Mouse (Mus musculus) heart, embryonic 13.5 days (tissue): ENCODE data around the gene Wasf1. TPM values are rescaled to one million over a fixed set of nuclear protein-coding genes. Genes with fewer than 3 reads are reported as not detected.
A peak's percentile ranks its signal among the peaks of the same experiment; 100 is the strongest.

Source experiments
- ATAC-seq: fragments of 200-750 bp; cut with Nextera tagmentation; 2 replicates; pipeline ENCODE4 v1.8.0; 2017; ENCODE audit warnings: moderate TSS enrichment; ENCODE audit not compliant: insufficient number of reproducible peaks, low FRiP score, low TSS enrichment; ENCODE audit errors: extremely low read depth
- H3K27ac ChIP-seq: fragments of 300-500 bp; sonication (generic); replicated peaks from 2 replicates; pipeline ENCODE4 v1.5.1; 2015; ENCODE audit warnings: moderate library complexity, mild to moderate bottlenecking, inconsistent platforms
- H3K27me3 ChIP-seq: fragments of 300-500 bp; sonication (generic); replicated peaks from 2 replicates; pipeline ENCODE4 v1.6.1; 2015; ENCODE audit warnings: mild to moderate bottlenecking, inconsistent platforms
- H3K36me3 ChIP-seq: fragments of 300-500 bp; sonication (generic); 2 replicates; pipeline ENCODE4 v1.6.1; 2015; ENCODE audit warnings: mild to moderate bottlenecking, inconsistent platforms
- H3K4me1 ChIP-seq: fragments of 300-500 bp; sonication (generic); 2 replicates; pipeline ENCODE4 v1.6.1; 2015; ENCODE audit warnings: inconsistent platforms
- H3K4me2 ChIP-seq: fragments of 300-500 bp; sonication (generic); 2 replicates; pipeline ENCODE4 v1.6.1; 2015; ENCODE audit warnings: inconsistent platforms, mild to moderate bottlenecking, moderate library complexity
- H3K4me3 ChIP-seq: fragments of 300-500 bp; sonication (generic); 2 replicates; pipeline ENCODE4 v1.5.1; 2015; ENCODE audit warnings: moderate library complexity, mild to moderate bottlenecking, inconsistent platforms
- H3K9ac ChIP-seq: fragments of 300-500 bp; sonication (generic); 2 replicates; pipeline ENCODE4 v1.6.1; 2015; ENCODE audit warnings: inconsistent platforms, mild to moderate bottlenecking, moderate library complexity
- H3K9me3 ChIP-seq: fragments of 300-500 bp; sonication (generic); 2 replicates; pipeline ENCODE4 v1.6.1; 2016; ENCODE audit warnings: inconsistent platforms
- WGBS: fragments of 180-500 bp; shearing (Covaris S2); methylation state at CpG from one replicate; pipeline ENCODE4 v1.1.7; 2015; ENCODE audit warnings: mixed read lengths; 5-methylcytosine and 5-hydroxymethylcytosine counted together
- polyA plus RNA-seq: library from polyadenylated mRNA; unstranded; fragments of >200 nt; fragmentation: Nextera tagmentation; extraction: Ambion mirVana; gene quantifications from 2 replicates; pipeline ENCODE4 v1.2.1, GENCODE M21; 2015

Wasf1 gene
- polyA plus RNA-seq, 1 experiment from 2014 or later = 12.7 TPM

DNA sequence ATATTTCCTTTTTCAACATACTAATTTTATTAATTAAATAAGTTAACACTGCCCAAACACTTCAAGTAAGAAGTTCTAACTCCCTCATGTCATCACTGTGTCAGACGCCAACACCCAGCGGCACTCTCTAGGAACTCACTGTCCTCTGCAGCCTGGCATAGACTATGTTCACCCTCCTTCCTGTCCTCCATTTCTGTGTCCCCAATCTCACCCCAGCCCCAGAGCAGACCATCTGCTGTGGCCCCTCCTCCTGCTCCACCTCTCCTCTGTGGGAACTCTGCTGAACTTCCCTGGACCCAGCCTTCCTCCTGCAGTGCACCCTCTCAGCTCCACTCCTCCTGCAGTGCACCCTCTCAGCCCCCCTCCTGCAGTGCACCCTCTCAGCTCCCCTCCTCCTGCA, 15.2 kb upstream of the Wasf1 start:
- no peaks in the 10 kb centered on the region for H3K27me3 ChIP-seq
- H3K9me3 ChIP-seq = peaks cover 4% of the 10 kb centered on the region
- ATAC-seq = no peak
- no peak overlapping the region for H3K9ac ChIP-seq
- H3K4me1 ChIP-seq = peaks cover 26% of the 10 kb centered on the region
- peaks cover 41% of the 10 kb centered on the region for H3K36me3 ChIP-seq
- 46% methylated on average over 2 of the region's 2 CpGs for WGBS
- no peak overlapping the region for H3K4me3 ChIP-seq
- H3K27ac ChIP-seq = no peak overlapping the region
- H3K4me2 ChIP-seq = no peak overlapping the region

DNA sequence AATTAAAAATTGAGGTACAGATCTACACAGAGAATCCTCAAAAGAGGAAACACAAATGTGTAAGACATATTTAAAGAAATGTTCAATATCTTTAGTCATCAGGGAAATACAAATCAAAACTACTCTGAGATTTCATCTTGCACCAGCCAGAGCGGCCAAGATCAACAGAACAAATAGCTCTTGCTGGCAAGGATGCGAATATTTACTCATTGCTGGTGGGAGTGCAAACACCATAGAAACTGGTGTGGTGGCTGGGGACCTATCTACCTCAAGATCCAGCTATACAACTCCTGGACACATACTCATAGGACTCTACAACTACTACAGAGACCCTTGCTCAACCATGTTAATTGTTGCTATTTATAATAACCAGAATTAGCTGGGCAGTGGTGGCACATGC, 12.0 kb upstream of the Wasf1 start:
- no peak for ATAC-seq
- 85% methylated on average over 2 of the region's 2 CpGs for WGBS
- Histone ChIP-seq H3K36me3 (peaks cover 23% of the 10 kb centered on the region), H3K27me3 (no peaks in the 10 kb centered on the region), H3K4me2 (no peak overlapping the region), H3K27ac (no peak overlapping the region), H3K4me3 (no peak overlapping the region), H3K9ac (no peak overlapping the region), H3K9me3 (no peaks in the 10 kb centered on the region), H3K4me1 (peaks cover 26% of the 10 kb centered on the region)

- no peaks in the 10 kb centered on the region for H3K9me3 ChIP-seq
- no peak overlapping the region for H3K27ac ChIP-seq
- ATAC-seq = no peak
- no peaks in the 10 kb centered on the region for H3K27me3 ChIP-seq
- peaks cover 26% of the 10 kb centered on the region for H3K4me1 ChIP-seq
- H3K36me3 ChIP-seq = peaks cover 18% of the 10 kb centered on the region
- H3K4me2 ChIP-seq = no peak overlapping the region
- 78% methylated on average over 2 of the region's 2 CpGs for WGBS
- no peak overlapping the region for H3K4me3 ChIP-seq
- H3K9ac ChIP-seq = no peak overlapping the region
Observed at GRCm38 (mm10) chr10:40872052-40872451, 11.2 kb upstream of the Wasf1 start.

- Histone ChIP-seq H3K4me2 (no peak overlapping the region), H3K9ac (no peak overlapping the region), H3K36me3 (peaks cover 19% of the 10 kb centered on the region), H3K9me3 (no peaks in the 10 kb centered on the region), H3K27me3 (no peaks in the 10 kb centered on the region), H3K27ac (0 out of 2 replicates have a peak overlapping the region, but pooled peaks have one; percentile 1), H3K4me1 (peaks cover 48% of the 10 kb centered on the region), H3K4me3 (no peak overlapping the region)
- 60% methylated on average over 3 of the region's 3 CpGs for WGBS
- ATAC-seq = no peak
Observed at GRCm38 (mm10) chr10:40878246-40878645, 5.0 kb upstream of the Wasf1 start.

DNA sequence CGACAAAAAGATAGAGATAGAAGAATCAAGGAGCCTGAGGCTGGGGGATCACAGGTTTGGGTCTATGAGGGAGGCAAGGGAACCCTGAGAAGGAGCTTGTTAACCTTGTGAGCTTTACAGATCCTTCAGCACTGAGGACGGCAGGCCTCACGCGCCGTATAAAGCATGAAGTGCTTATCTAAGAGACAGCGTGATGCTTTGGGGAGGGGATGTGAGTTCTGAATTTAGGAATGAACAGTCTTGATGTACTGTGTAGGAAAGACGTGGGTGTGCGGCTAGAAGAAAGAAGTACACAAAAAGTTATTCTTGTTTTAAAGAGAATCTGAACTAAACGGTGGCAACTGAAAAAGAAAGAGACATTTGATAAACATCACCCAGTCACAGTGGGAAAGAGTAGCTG, 3.3 kb upstream of the Wasf1 start:
- H3K27me3 ChIP-seq = no peaks in the 10 kb centered on the region
- no peaks in the 10 kb centered on the region for H3K9me3 ChIP-seq
- ATAC-seq = no peak
- no peak overlapping the region for H3K4me3 ChIP-seq
- no peak overlapping the region for H3K9ac ChIP-seq
- H3K27ac ChIP-seq = no peak overlapping the region
- H3K4me2 ChIP-seq = no peak overlapping the region
- H3K36me3 ChIP-seq = peaks cover 15% of the 10 kb centered on the region
- peaks cover 48% of the 10 kb centered on the region for H3K4me1 ChIP-seq
- 64% methylated on average over 9 of the region's 9 CpGs for WGBS

- Histone ChIP-seq H3K9ac (peak overlapping the region; percentile 16; the same call in 1 of the 2 replicates), H3K36me3 (peaks cover 7% of the 10 kb centered on the region), H3K27ac (0 out of 2 replicates have a peak overlapping the region, but pooled peaks have one; percentile 3), H3K4me2 (peak overlapping the region; percentile 92), H3K9me3 (no peaks in the 10 kb centered on the region), H3K4me3 (peak overlapping the region; percentile 96), H3K4me1 (peaks cover 50% of the 10 kb centered on the region), H3K27me3 (no peaks in the 10 kb centered on the region)
- WGBS = 59% methylated on average over 3 of the region's 3 CpGs
- no peak for ATAC-seq
Observed at GRCm38 (mm10) chr10:40881236-40881635, 2.0 kb upstream of the Wasf1 start.

GRCm38 (mm10) chr10:40882333-40882732, 942 bp upstream of the Wasf1 start:
- Histone ChIP-seq H3K4me2 (peak overlapping the region; percentile 92), H3K4me1 (peaks cover 49% of the 10 kb centered on the region), H3K27me3 (no peaks in the 10 kb centered on the region), H3K27ac (peak overlapping the region; percentile 80), H3K9me3 (no peaks in the 10 kb centered on the region), H3K36me3 (peaks cover 7% of the 10 kb centered on the region), H3K4me3 (peak overlapping the region; percentile 96), H3K9ac (peak overlapping the region; percentile 93)
- WGBS = 10% methylated on average over 9 of the region's 9 CpGs
- ATAC-seq = no peak

- peak; percentile 84 for ATAC-seq
Observed at GRCm38 (mm10) chr10:40883644-40884278, 486 bp downstream of the Wasf1 start.

GRCm38 (mm10) chr10:40884279-40884806, 1.1 kb downstream of the Wasf1 start:
- Histone ChIP-seq H3K27ac (peak overlapping the region; percentile 92), H3K9ac (peak overlapping the region; percentile 90), H3K4me3 (peak overlapping the region; percentile 96), H3K4me1 (peaks cover 33% of the 10 kb centered on the region), H3K36me3 (peaks cover 7% of the 10 kb centered on the region), H3K9me3 (no peaks in the 10 kb centered on the region), H3K27me3 (no peaks in the 10 kb centered on the region), H3K4me2 (peak overlapping the region; percentile 92)
- ATAC-seq = no peak
- under 1% methylated on average over 38 of the region's 40 CpGs for WGBS

More at GRCm38 (mm10) chr10:40883644-40884278, 486 bp downstream of the Wasf1 start:
- Histone ChIP-seq H3K4me1 (peaks cover 38% of the 10 kb centered on the region), H3K9ac (peak overlapping the region; percentile 90), H3K27ac (peak overlapping the region; percentile 92), H3K36me3 (peaks cover 7% of the 10 kb centered on the region), H3K4me2 (peak overlapping the region; percentile 92), H3K4me3 (peak overlapping the region; percentile 96), H3K9me3 (no peaks in the 10 kb centered on the region), H3K27me3 (no peaks in the 10 kb centered on the region)
- under 1% methylated on average over 66 of the region's 87 CpGs for WGBS

DNA sequence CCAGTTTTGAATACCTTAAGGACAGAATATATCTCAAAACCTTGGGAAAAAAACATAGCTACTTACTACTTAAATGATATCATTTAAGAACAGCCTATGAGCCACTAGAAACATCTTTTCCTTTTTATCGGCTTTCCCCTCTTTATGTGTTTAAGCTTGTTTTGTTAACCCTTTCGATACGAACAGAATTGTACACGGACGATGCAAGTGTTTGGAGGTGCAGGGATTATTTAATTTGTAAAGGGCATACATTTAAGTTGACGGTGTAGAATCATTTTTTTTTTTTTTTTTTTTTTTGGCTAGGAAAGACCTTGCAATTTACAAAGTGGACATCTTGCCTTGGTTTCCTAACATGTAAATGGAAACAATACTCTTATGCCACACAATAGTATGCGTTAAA, 2.2 kb downstream of the Wasf1 start:
- Histone ChIP-seq H3K27ac (no peak overlapping the region), H3K4me3 (no peak overlapping the region), H3K36me3 (no peaks in the 10 kb centered on the region), H3K9ac (no peak overlapping the region), H3K9me3 (no peaks in the 10 kb centered on the region), H3K4me1 (peaks cover 22% of the 10 kb centered on the region), H3K4me2 (no peak overlapping the region), H3K27me3 (no peaks in the 10 kb centered on the region)
- 84% methylated on average over 7 of the region's 7 CpGs for WGBS
- no peak for ATAC-seq

GRCm38 (mm10) chr10:40887316-40887715, 4.0 kb downstream of the Wasf1 start:
- Histone ChIP-seq H3K4me1 (peaks cover 4% of the 10 kb centered on the region; the same call in 1 of the 2 replicates), H3K4me2 (no peak overlapping the region), H3K9me3 (no peaks in the 10 kb centered on the region), H3K27ac (no peak overlapping the region), H3K36me3 (no peaks in the 10 kb centered on the region), H3K9ac (no peak overlapping the region), H3K4me3 (no peak overlapping the region), H3K27me3 (no peaks in the 10 kb centered on the region)
- ATAC-seq = no peak
- WGBS = 85% methylated on average over 2 of the region's 2 CpGs

DNA sequence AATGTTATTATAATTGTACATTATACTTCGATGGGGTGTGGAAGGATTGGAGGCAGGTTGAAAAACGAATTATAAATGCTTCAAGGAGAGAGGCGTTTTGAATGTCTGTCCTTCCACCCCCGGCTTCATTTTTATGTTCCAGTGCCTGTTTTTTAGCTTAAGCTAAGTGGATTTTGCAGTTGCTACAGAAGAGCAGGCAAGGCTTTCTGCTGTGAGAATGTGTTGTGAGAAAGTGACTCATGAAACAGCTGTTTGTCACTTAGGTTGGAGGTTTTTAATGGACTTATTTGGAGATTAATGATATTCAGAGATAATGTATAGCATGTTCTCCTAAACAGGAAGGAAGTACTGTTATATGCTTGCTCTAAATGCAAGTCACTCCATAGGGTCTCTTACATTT, 5.9 kb downstream of the Wasf1 start:
- H3K4me2 ChIP-seq = no peak overlapping the region
- no peak overlapping the region for H3K9ac ChIP-seq
- H3K27me3 ChIP-seq = no peaks in the 10 kb centered on the region
- no peak overlapping the region for H3K27ac ChIP-seq
- no peaks in the 10 kb centered on the region for H3K36me3 ChIP-seq
- peaks cover 4% of the 10 kb centered on the region; the same call in 1 of the 2 replicates for H3K4me1 ChIP-seq
- no peak for ATAC-seq
- 72% methylated on average over 4 of the region's 4 CpGs for WGBS
- H3K9me3 ChIP-seq = no peaks in the 10 kb centered on the region
- H3K4me3 ChIP-seq = no peak overlapping the region
